Mouse (Mus musculus): ENCODE results near the gene Cntn6.

DNA sequence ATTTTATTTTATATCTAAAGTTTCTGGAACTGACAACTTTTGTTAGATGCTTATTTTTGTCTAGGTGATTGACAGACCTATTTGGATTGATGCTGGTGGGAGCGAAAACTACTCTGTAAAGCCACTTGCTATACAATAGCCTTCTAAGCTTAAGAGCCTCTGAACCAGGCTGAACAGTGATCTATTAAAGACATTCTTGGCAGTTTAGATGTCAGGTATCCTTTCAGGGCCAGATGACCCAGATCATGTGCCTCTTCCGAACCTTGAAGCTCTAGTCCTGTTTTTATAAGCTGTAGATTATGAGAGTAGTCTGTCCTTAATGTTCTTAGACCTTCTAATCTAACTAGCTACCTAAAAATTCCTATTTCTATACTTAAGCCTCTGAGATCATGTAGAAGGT is 3.2 kb downstream of the Cntn6 start:
- TF ChIP-seq CTCF (IDR thresholded peaks at IDR 0.05; ENCODE audit: low read depth) (no peak), EP300 (IDR thresholded peaks at IDR 0.05; ENCODE audit: low read depth) (no peak)
